Mouse (Mus musculus) C2C12 (cell line): ENCODE results near the gene Csnk2b.

Experiments
- CEBPB ChIP-seq: IDR thresholded peaks from one replicate; pipeline ENCODE4 v1.6.1; 2011; ENCODE audit warnings: low read depth, mild to moderate bottlenecking, control low read depth, moderate library complexity
- CTCF ChIP-seq: IDR thresholded peaks from one replicate; pipeline ENCODE4 v1.5.1; 2011; ENCODE audit not compliant: control insufficient read depth, insufficient read depth, insufficient read length
- MAX ChIP-seq: IDR thresholded peaks from one replicate; pipeline ENCODE4 v1.6.1; 2011; ENCODE audit warnings: mild to moderate bottlenecking, control low read depth
- MYOG ChIP-seq: IDR thresholded peaks from one replicate; pipeline ENCODE4 v1.6.1; 2011; ENCODE audit not compliant: control insufficient read depth, insufficient read length; ENCODE audit errors: extremely low read depth
- USF1 ChIP-seq: IDR thresholded peaks from one replicate; pipeline ENCODE4 v1.6.1; 2011; ENCODE audit warnings: low read depth, mild to moderate bottlenecking, control low read depth, moderate library complexity

DNA sequence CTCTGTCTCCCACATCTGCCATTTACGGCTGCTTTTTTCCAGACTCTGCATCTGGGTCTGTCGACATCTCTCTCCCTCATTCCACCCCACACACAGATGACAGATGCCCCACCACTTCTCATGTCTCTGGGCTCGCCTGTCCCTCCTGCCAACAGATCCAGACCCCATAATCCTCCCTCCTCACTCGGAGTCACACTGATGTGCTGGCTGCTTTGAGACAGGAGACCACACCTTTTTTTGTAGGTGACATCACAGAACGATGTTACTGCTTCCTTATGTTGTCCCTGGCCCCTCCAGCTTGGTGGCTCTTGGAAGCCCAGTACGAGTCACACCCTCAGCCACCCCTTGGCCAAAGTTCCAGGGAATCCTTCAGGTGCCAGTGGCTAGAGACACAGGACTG is 41.6 kb downstream of the Csnk2b start:
- TF ChIP-seq CTCF (no peak), CEBPB (no peak), USF1 (no peak), MYOG (no peak), MAX (no peak)
